Mouse (Mus musculus): Measurements from ENCODE around the gene Mrto4. TPM values are rescaled to one million over a fixed set of nuclear protein-coding genes. Genes with fewer than 3 reads are reported as not detected.

Gene Mrto4
- total and polyA plus RNA-seq, 3 experiments, result 176 to 225 (median 195) TPM

DNA sequence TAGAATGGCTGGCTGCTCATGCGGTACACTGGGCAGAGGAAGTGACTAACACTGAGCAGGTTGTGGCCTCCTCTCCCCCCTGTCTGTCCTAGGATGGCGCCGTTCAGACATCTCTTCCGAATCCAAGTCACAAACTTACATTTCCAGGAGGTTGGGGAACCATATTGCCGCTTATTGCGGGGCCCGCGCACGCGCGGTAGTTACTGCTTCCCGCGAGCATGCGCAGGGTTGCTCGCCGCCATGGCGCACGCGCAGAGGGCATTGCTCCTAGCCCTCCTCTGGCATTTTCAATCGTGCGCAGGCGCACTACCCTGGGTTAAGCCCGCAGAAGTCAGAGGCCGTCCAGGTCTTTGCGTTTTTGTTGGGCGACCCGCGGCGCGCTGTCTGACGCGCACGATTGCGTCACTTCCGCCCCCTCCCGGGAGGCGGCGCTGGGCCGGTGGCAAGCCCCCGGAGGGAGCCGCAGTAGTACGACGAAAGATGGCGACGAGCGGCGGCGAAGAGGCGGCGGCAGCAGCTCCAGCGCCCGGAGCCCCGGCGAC, 27.9 kb upstream of the Mrto4 start (continued):
- TF ChIP-seq KAT2A (IDR thresholded peaks at IDR 0.05; ENCODE audit: insufficient replicate concordance, low read length) (peak; percentile 86; the same call in 1 of the 2 replicates), SIN3A (IDR thresholded peaks at IDR 0.05; ENCODE audit: low read length) (peak; percentile 65), MAZ (IDR thresholded peaks at IDR 0.05; ENCODE audit: low read depth, low read length) (peak; percentile 84; the same call in 1 of the 2 replicates), RCOR1 (conservative IDR thresholded peaks at IDR 0.05; ENCODE audit: low read depth, low read length) (no peak), JUND (conservative IDR thresholded peaks at IDR 0.05; ENCODE audit: low read depth, low read length) (no peak), RAD21 (IDR thresholded peaks at IDR 0.05; ENCODE audit: low read depth, low read length) (no peak), MXI1 (IDR thresholded peaks at IDR 0.05; ENCODE audit: low read depth, low read length) (peak; percentile 61; the same call in 1 of the 2 replicates), NRF1 (IDR thresholded peaks at IDR 0.05; ENCODE audit: low read depth, low read length) (peak; percentile 94), MAX (IDR thresholded peaks at IDR 0.05; ENCODE audit: low read length) (0 out of 2 replicates have a peak, but pooled peaks have one; percentile 14), PAX5 (IDR thresholded peaks at IDR 0.05; ENCODE audit: low read length) (no peak)

GRCm38 (mm10) chr4:139379719-139380118, 27.3 kb upstream of the Mrto4 start:
- peaks cover 6 to 35% of the 10 kb centered on the region in 2 experiments; a peak in 2 of 4 replicates for H3K4me1 ChIP-seq (ENCODE audit: control insufficient read depth in 1 of 2, insufficient read depth in 2 of 2)
- in situ Hi-C loops (cut with MboI; ENCODE audit: low pct_ligation_motif_present, low pct_unique_long_range_greater_than_20kb, low sequenced_read_pairs) (no loop called here), dilution Hi-C loops (cut with MboI; ENCODE audit: extremely low pct_ligation_motif_present, extremely low pct_unique_long_range_greater_than_20kb, low sequenced_read_pairs) (no loop called here)
- TF ChIP-seq MAX (IDR thresholded peaks at IDR 0.05; ENCODE audit: low read length), result 0 out of 2 replicates have a peak, but pooled peaks have one; percentile 19
- peak; percentile 31; the same call in 1 of the 2 replicates for TF ChIP-seq MXI1 (IDR thresholded peaks at IDR 0.05; ENCODE audit: low read depth, low read length)
- TF ChIP-seq ZMIZ1 (IDR thresholded peaks at IDR 0.05; ENCODE audit: low read depth, low read length), result 0 out of 2 replicates have a peak, but pooled peaks have one; percentile 58
- no peak for TF ChIP-seq CHD2 (IDR thresholded peaks at IDR 0.05; ENCODE audit: low read length)
- TF ChIP-seq POLR2AphosphoS2 (IDR thresholded peaks at IDR 0.05; ENCODE audit: low read depth, low read length), result peak; percentile 68; the same call in 1 of the 2 replicates
- peak; percentile 44 for TF ChIP-seq SIN3A (IDR thresholded peaks at IDR 0.05; ENCODE audit: low read length)
- TF ChIP-seq CHD1 (IDR thresholded peaks at IDR 0.05; ENCODE audit: low read depth, low read length), result no peak
- TF ChIP-seq ZC3H11A (IDR thresholded peaks at IDR 0.05; ENCODE audit: low read depth, low read length), result no peak
- 0 out of 2 replicates have a peak, but pooled peaks have one; percentile 9 for TF ChIP-seq TCF12 (IDR thresholded peaks at IDR 0.05; ENCODE audit: low read depth, low read length)
- no peak overlapping the region; the same call in 1 of the 2 replicates for H3K27ac ChIP-seq (ENCODE audit: insufficient read depth, low read depth)
- DNase-seq (ENCODE audit: extremely low read depth), result no peak
- peak overlapping the region; percentile 95 for H3K9ac ChIP-seq (ENCODE audit: insufficient read depth, low read depth)
- H3K4me2 ChIP-seq (ENCODE audit: insufficient read depth, low read depth, poor library complexity, severe bottlenecking), result peak overlapping the region; percentile 84
- peaks cover 45% of the 10 kb centered on the region for H3K79me2 ChIP-seq (replicated peaks; ENCODE audit: control insufficient read depth, extremely low read depth, insufficient read depth, poor library complexity, severe bottlenecking)
- H3K36me3 ChIP-seq (replicated peaks in 1 of 2; ENCODE audit: control insufficient read depth in 1 of 2, insufficient read depth in 1 of 2, low read length in 1 of 2), result peaks cover 19 to 46% of the 10 kb centered on the region in 2 experiments
- no peaks in the 10 kb centered on the region for H3K27me3 ChIP-seq (replicated peaks)
- no peaks in the 10 kb centered on the region for H3K9me3 ChIP-seq (replicated peaks; ENCODE audit: low read length)
- H3K4me3 ChIP-seq (replicated peaks in 1 of 3; ENCODE audit: low read depth in 2 of 3, low read length in 2 of 3, poor library complexity in 1 of 3), result peak overlapping the region; percentile 85 to 98 (median 87)

- H3K9me3 ChIP-seq (replicated peaks; ENCODE audit: low read length), result no peaks in the 10 kb centered on the region
- DNase-seq (ENCODE audit: extremely low read depth), result no peak
- no peak overlapping the region for H3K4me3 ChIP-seq (replicated peaks in 1 of 3; ENCODE audit: low read depth in 2 of 3, low read length in 2 of 3, poor library complexity in 1 of 3)
- dilution Hi-C loops (cut with MboI; ENCODE audit: extremely low pct_ligation_motif_present, extremely low pct_unique_long_range_greater_than_20kb, low sequenced_read_pairs) (no loop called here), in situ Hi-C loops (cut with MboI; ENCODE audit: low pct_ligation_motif_present, low pct_unique_long_range_greater_than_20kb, low sequenced_read_pairs) (no loop called here)
- H3K79me2 ChIP-seq (replicated peaks; ENCODE audit: control insufficient read depth, extremely low read depth, insufficient read depth, poor library complexity, severe bottlenecking), result no peaks in the 10 kb centered on the region
- no peak overlapping the region for H3K9ac ChIP-seq (ENCODE audit: insufficient read depth, low read depth)
- H3K4me1 ChIP-seq (ENCODE audit: control insufficient read depth in 1 of 2, insufficient read depth in 2 of 2), result peaks cover 0 to 3% of the 10 kb centered on the region in 2 experiments; a peak in 1 of 4 replicates
- peaks cover 62 to 90% of the 10 kb centered on the region in 2 experiments for H3K36me3 ChIP-seq (replicated peaks in 1 of 2; ENCODE audit: control insufficient read depth in 1 of 2, insufficient read depth in 1 of 2, low read length in 1 of 2)
- H3K27me3 ChIP-seq (replicated peaks), result no peaks in the 10 kb centered on the region
- H3K4me2 ChIP-seq (ENCODE audit: insufficient read depth, low read depth, poor library complexity, severe bottlenecking), result no peak overlapping the region
- TF ChIP-seq ELF1 (IDR thresholded peaks at IDR 0.05; ENCODE audit: low read depth, low read length), result no peak
- TF ChIP-seq MAZ (IDR thresholded peaks at IDR 0.05; ENCODE audit: low read depth, low read length), result no peak
- TF ChIP-seq GABPA (IDR thresholded peaks at IDR 0.05; ENCODE audit: insufficient replicate concordance, low read depth, low read length), result no peak
- TF ChIP-seq HCFC1 (IDR thresholded peaks at IDR 0.05; ENCODE audit: low read depth, low read length), result no peak
- TF ChIP-seq UBTF (IDR thresholded peaks at IDR 0.05; ENCODE audit: low read depth, low read length), result no peak
- TF ChIP-seq E2F4 (IDR thresholded peaks at IDR 0.05; ENCODE audit: insufficient replicate concordance, low read depth, low read length), result no peak
- TF ChIP-seq NRF1 (IDR thresholded peaks at IDR 0.05; ENCODE audit: low read depth, low read length), result no peak
- no peak for TF ChIP-seq ZMIZ1 (IDR thresholded peaks at IDR 0.05; ENCODE audit: low read depth, low read length)
- no peak for TF ChIP-seq ETS1 (conservative IDR thresholded peaks at IDR 0.05; ENCODE audit: low read depth, low read length)
- no peak for TF ChIP-seq RCOR1 (conservative IDR thresholded peaks at IDR 0.05; ENCODE audit: low read depth, low read length)
- no peak for TF ChIP-seq KAT2A (IDR thresholded peaks at IDR 0.05; ENCODE audit: insufficient replicate concordance, low read length)
- no peak overlapping the region for H3K27ac ChIP-seq (ENCODE audit: insufficient read depth, low read depth)
Measured at GRCm38 (mm10) chr4:139373531-139373930, 21.2 kb upstream of the Mrto4 start.
